Mouse (Mus musculus) forebrain, embryonic 14.5 days (tissue): ENCODE results near the gene 1700003F12Rik. TPM values are rescaled to one million over a fixed set of nuclear protein-coding genes. Genes with fewer than 3 reads are reported as not detected.

Experiments used
- ATAC-seq: fragments of 200-750 bp; cut with Nextera tagmentation; 2 replicates; pipeline ENCODE4 v1.8.0; 2017; ENCODE audit warnings: mild to moderate bottlenecking, moderate library complexity
- DNase-seq: peaks from one replicate; pipeline ENCODE4 v3.0.0-alpha.2; 2015; ENCODE audit warnings: low spot score
- H3K27ac ChIP-seq: fragments of 300-500 bp; sonication (generic); 2 replicates; pipeline ENCODE4 v1.5.1; 2014; ENCODE audit warnings: low read depth, mild to moderate bottlenecking, control low read depth, low read length, moderate library complexity
- H3K27me3 ChIP-seq: fragments of 300-500 bp; sonication (generic); replicated peaks from 2 replicates; pipeline ENCODE4 v1.6.1; 2014; ENCODE audit warnings: low read length, control low read depth, mixed read lengths; ENCODE audit not compliant: control insufficient read depth, insufficient read depth
- H3K36me3 ChIP-seq: fragments of 300-500 bp; sonication (generic); 2 replicates; pipeline ENCODE4 v1.6.1; 2014; ENCODE audit warnings: low read length, control low read depth; ENCODE audit not compliant: control insufficient read depth, insufficient read depth
- H3K4me1 ChIP-seq: fragments of 300-500 bp; sonication (generic); 2 replicates; pipeline ENCODE4 v1.6.1; 2014; ENCODE audit warnings: antibody characterized with exemption, low read length, control low read depth; ENCODE audit not compliant: control insufficient read depth, insufficient read depth
- H3K4me2 ChIP-seq: fragments of 300-500 bp; sonication (generic); 2 replicates; pipeline ENCODE4 v1.6.1; 2014; ENCODE audit warnings: mild to moderate bottlenecking, control low read depth, low read length
- H3K4me3 ChIP-seq: fragments of 300-500 bp; sonication (generic); 2 replicates; pipeline ENCODE4 v1.5.1; 2014; ENCODE audit warnings: low read depth, low read length, control low read depth
- H3K9ac ChIP-seq: fragments of 300-500 bp; sonication (generic); 2 replicates; pipeline ENCODE4 v1.6.1; 2014; ENCODE audit warnings: mild to moderate bottlenecking, low read length, control low read depth, moderate library complexity
- H3K9me3 ChIP-seq: fragments of 300-500 bp; sonication (generic); replicated peaks from 2 replicates; pipeline ENCODE4 v1.6.1; 2016; ENCODE audit warnings: low read length, control low read depth, mixed read lengths; ENCODE audit not compliant: control insufficient read depth
- WGBS: fragments of 180-500 bp; shearing (Covaris S2); extraction: QIAGEN DNeasy Blood & Tissue Kit; methylation state at CpG from one replicate; pipeline ENCODE4 v1.1.7; 2014; 5-methylcytosine and 5-hydroxymethylcytosine counted together
- polyA plus RNA-seq: library from polyadenylated mRNA; unstranded; fragments of >200 nt; fragmentation: Nextera tagmentation; extraction: Ambion mirVana; gene quantifications from 2 replicates; pipeline ENCODE4 v1.2.1, GENCODE M21; 2014

Gene 1700003F12Rik
- polyA plus RNA-seq, 1 experiment from 2014 or later, result 1.2 TPM

DNA sequence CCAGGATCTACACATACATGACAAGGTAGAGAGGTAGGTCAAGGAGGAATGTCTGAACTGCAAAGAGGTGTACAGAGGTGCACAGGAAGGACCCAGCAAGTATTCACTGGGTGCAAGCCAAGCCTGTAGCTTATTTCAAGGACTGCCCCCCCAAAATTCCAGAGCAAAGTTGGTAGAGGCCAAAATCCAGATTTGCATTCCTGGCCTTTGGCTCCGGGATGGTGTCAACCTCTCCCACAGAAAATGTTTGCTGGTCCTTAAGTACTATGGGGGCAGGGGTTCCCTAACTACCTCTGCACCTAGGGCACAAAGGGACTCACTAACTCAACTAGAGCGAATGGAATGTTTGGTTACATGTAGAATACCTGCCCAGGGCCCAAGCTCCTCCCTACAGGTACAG, 20.9 kb downstream of the 1700003F12Rik start:
- Histone ChIP-seq H3K36me3 (peaks cover 14% of the 10 kb centered on the region), H3K27ac (peak overlapping the region; percentile 89), H3K9ac (peak overlapping the region; percentile 67; the same call in 1 of the 2 replicates), H3K4me2 (peak overlapping the region; percentile 89), H3K4me1 (peaks cover 18% of the 10 kb centered on the region; the same call in 1 of the 2 replicates), H3K9me3 (no peaks in the 10 kb centered on the region), H3K4me3 (peak overlapping the region; percentile 83), H3K27me3 (no peaks in the 10 kb centered on the region)
- DNase-seq, result no peak
- 75% methylated on average over 2 of the region's 2 CpGs for WGBS
- no peak for ATAC-seq

DNA sequence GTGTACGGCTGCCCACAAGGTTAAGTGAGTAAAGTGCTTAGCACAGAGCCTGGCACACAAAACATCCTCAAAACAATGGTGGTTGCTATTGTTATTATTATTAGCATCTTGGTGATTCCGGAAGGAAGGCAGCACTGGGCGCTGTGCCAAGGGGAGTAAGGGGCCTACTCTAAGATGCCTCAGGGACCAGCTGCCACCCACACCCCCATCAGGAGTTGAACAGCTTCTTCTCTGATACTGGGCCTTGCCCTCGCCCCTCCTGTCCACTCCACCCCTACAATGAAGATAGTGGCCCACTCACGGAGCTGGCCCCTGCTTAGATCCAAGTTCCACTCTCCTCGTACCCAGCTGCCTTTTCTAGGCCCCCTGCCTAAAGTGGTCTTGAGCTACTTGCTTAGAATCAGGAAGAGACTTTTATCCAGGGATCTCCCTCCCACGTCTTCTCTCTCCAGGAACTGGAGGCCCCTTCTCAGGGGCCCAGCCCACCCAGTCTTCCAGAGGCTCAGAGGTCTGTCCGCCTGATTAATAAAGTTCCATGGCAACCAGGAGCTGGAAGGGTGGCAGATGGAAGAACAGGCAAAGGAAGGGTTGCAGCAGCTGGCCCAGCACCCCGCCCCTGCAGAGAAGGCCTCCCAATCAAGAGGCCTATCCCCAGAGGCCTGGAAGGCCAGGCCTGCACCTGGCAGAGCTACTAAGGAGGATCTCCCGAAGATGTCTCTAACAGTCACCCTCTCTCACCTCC, 21.6 kb downstream of the 1700003F12Rik start:
- peak; percentile 43 for ATAC-seq
- Histone ChIP-seq H3K36me3 (peaks cover 7% of the 10 kb centered on the region), H3K27ac (peak overlapping the region; percentile 89), H3K27me3 (no peaks in the 10 kb centered on the region), H3K9me3 (no peaks in the 10 kb centered on the region), H3K4me2 (peak overlapping the region; percentile 89), H3K4me1 (peaks cover 18% of the 10 kb centered on the region; the same call in 1 of the 2 replicates), H3K4me3 (peak overlapping the region; percentile 83), H3K9ac (peak overlapping the region; percentile 67)
- peak; percentile 77 for DNase-seq
- WGBS, result 5% methylated on average over 10 of the region's 10 CpGs

DNA sequence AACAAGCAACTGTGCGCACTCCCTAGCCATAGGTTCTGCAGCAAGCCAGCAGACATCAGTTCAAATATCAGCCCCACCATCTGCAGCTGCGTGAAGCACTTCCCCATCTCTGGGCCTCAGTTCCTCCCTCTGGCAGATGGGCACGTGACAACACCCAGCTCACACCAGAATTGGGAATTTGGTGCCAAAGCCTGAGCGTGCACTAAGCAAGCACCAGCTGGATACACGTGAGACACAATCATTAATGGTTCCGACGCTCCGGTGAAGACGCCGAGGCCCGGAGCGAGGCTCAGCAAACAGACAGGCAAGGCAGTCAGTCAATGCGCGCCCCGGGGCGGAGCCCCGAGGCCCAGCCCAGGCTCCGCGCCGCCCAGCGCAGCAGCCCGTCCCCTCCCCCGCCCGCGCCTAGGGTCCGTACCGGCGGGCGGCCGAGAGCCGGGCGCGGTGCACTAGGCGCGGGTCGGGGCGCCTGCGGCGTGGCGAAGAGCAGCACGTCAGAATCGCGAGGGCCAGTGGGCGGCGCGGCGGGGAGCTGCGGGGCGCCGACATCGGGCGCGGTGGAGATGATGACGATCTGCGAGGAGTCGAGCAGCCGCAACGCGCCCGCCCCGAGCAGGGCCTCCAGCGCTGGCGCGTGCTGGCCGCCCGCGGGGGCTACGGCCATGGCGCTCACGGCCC, 22.3 kb downstream of the 1700003F12Rik start:
- 0% methylated on average over 35 of the region's 70 CpGs for WGBS

DNA sequence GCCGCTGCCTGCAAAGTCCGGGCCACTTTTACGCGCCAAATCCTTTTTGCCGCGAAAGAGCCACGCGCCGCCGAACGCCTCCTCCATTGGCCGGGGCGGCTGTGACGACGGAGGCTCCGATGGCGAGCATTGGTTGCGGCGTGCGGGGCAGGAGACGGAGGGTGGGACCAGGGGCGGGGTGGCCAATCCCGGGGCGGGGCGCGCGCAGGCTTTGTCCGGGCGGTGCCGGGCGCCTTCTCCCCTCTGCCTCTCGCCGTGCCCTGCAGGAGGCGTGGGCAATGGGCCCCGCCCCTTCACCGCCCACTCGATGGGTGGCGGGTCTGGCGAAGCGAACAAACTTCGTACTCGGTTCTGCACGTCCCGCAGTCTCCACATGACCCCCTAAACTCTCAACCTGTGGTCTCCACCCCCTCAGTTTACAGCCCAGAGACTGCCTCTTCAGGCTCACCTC, 23.0 kb downstream of the 1700003F12Rik start, which contains the start of gene E2f1:
E2f1 (minus strand) TSS at position 57 of the 451 bp plus-strand sequence.
- peak; percentile 97 for ATAC-seq

More for the DNA sequence above, 22.3 kb downstream of the 1700003F12Rik start:
- H3K9ac ChIP-seq, result peak overlapping the region; percentile 67
- H3K27me3 ChIP-seq, result no peaks in the 10 kb centered on the region
- peaks cover 18% of the 10 kb centered on the region; the same call in 1 of the 2 replicates for H3K4me1 ChIP-seq
- DNase-seq (peak; percentile 65), ATAC-seq (peak; percentile 72)
- H3K4me3 ChIP-seq, result peak overlapping the region; percentile 83
- peak overlapping the region; percentile 89 for H3K4me2 ChIP-seq
- peak overlapping the region; percentile 89 for H3K27ac ChIP-seq
- peaks cover under 1% of the 10 kb centered on the region; the same call in 1 of the 2 replicates for H3K36me3 ChIP-seq
- no peaks in the 10 kb centered on the region for H3K9me3 ChIP-seq

DNA sequence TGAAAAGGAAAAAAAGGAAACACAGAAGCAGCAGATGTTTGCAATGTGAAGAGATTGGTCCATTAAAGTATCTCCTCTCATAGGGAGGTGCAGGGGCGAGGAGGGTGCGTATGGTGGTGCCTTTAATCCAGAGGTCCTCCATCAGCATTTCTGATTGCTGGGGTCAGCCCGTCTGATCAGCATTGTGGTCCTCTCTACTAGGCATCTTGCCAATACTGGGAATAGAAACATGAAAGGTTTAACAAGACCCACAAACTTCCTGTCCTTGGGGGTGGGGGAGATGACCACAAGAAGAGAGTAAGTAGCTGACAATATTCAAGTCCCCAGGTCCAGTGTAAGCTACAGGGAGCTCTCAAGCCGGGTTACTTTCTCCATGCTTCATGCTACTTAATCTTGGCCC, 23.8 kb downstream of the 1700003F12Rik start:
- Histone ChIP-seq H3K9ac (no peak overlapping the region), H3K27ac (no peak overlapping the region; the same call in 1 of the 2 replicates), H3K36me3 (no peaks in the 10 kb centered on the region), H3K4me1 (peaks cover 18% of the 10 kb centered on the region; the same call in 1 of the 2 replicates), H3K4me2 (peak overlapping the region; percentile 89), H3K4me3 (no peak overlapping the region), H3K27me3 (no peaks in the 10 kb centered on the region), H3K9me3 (no peaks in the 10 kb centered on the region)
- WGBS, result 65% methylated on average over 4 of the region's 4 CpGs
- DNase-seq (no peak), ATAC-seq (no peak)

More for the DNA sequence above, 23.0 kb downstream of the 1700003F12Rik start, which contains the start of gene E2f1:
- Histone ChIP-seq H3K27me3 (no peaks in the 10 kb centered on the region), H3K9me3 (no peaks in the 10 kb centered on the region), H3K36me3 (no peaks in the 10 kb centered on the region), H3K27ac (peak within 1 kb of the TSS; percentile 89), H3K9ac (peak within 1 kb of the TSS; percentile 67), H3K4me3 (peak within 1 kb of the TSS; percentile 83), H3K4me1 (peaks cover 18% of the 10 kb centered on the region; the same call in 1 of the 2 replicates), H3K4me2 (peak within 1 kb of the TSS; percentile 89)
- WGBS, result under 1% methylated on average over 41 of the region's 44 CpGs
- DNase-seq, result peak; percentile 97

DNA sequence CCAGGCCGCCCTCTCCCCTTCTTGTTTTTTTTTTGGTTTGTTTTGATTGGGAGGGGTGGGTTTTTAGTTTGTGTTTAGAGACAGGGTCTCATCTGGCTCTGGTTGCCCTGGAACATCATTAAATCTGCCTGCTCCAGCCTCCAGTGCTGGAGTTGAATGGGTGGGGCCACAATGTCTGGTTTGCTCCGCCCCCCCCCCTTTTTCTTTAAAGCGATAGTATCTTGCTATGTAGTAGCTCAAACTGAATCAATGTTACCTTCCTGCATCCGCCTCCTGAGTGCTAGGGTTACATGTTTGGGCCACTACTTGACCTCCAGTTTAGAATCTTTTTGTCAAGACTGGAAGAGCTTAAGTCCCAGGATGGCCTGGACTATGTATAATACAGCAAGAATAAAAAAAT, 24.4 kb downstream of the 1700003F12Rik start:
- Histone ChIP-seq H3K4me3 (no peak overlapping the region), H3K9ac (no peak overlapping the region), H3K4me1 (peaks cover 18% of the 10 kb centered on the region; the same call in 1 of the 2 replicates), H3K4me2 (no peak overlapping the region), H3K9me3 (no peaks in the 10 kb centered on the region), H3K27ac (no peak overlapping the region), H3K36me3 (no peaks in the 10 kb centered on the region), H3K27me3 (no peaks in the 10 kb centered on the region)
- ATAC-seq (no peak), DNase-seq (no peak)
- 77% methylated on average over 4 of the region's 4 CpGs for WGBS

DNA sequence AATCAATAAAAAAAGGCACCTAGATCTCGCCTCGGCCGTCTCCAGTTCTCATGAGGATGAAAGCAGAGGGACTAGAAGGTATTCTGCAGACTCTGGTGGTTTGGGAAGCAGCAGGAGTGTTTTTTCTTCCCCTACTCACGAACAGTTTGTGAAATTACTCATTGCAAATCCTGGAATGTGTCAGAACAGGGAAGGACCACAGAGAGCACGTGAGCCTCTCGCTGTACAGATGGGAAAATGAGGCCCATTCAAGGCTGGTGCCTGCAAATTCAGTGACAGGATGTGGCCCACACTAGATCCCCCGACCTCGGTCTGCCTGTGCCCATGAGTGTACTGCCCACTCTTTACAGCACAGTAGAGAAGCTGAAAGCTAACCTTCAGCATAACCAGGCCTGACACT, 25.1 kb downstream of the 1700003F12Rik start:
- no peaks in the 10 kb centered on the region for H3K36me3 ChIP-seq
- no peak overlapping the region for H3K9ac ChIP-seq
- no peaks in the 10 kb centered on the region for H3K27me3 ChIP-seq
- DNase-seq (no peak), ATAC-seq (no peak)
- no peak overlapping the region for H3K27ac ChIP-seq
- no peak overlapping the region for H3K4me2 ChIP-seq
- WGBS, result 81% methylated on average over 8 of the region's 8 CpGs
- H3K9me3 ChIP-seq, result no peaks in the 10 kb centered on the region
- H3K4me3 ChIP-seq, result no peak overlapping the region
- H3K4me1 ChIP-seq, result peaks cover 14% of the 10 kb centered on the region; the same call in 1 of the 2 replicates

DNA sequence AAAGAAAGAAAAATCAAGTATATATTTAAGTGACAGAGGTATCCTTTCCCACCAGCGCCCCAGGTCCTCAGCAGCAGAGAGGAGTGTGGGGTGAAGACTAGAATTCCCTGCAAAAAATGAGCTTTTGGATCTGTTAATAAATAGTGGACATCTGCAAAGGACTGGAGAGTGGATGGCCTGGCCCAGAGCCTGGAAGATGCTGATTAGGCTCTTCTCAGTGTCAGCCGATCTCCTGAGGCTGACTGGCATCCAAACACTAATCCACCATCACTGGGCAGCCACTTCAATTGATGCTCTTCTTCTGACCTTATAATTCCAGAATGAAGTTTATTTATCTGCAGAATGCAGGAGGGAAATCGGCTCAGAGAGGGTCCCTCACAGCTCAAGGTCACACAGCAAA, 26.1 kb downstream of the 1700003F12Rik start:
- no peak for DNase-seq
- no peaks in the 10 kb centered on the region for H3K9me3 ChIP-seq
- no peak overlapping the region for H3K4me2 ChIP-seq
- no peaks in the 10 kb centered on the region for H3K36me3 ChIP-seq
- H3K4me1 ChIP-seq, result peaks cover 12% of the 10 kb centered on the region; the same call in 1 of the 2 replicates
- no peak overlapping the region for H3K4me3 ChIP-seq
- 80% methylated on average over 3 of the region's 3 CpGs for WGBS
- no peak for ATAC-seq
- H3K27ac ChIP-seq, result no peak overlapping the region
- H3K9ac ChIP-seq, result no peak overlapping the region
- no peaks in the 10 kb centered on the region for H3K27me3 ChIP-seq
